Mouse (Mus musculus): ENCODE measurements around the gene Ldlr.
"Not testable (repeated sequence)": the region's sequence is repeated elsewhere in the genome, so short reads cannot be mapped to it uniquely, and the experiment has no call there.

Ldlr gene

GRCm38 (mm10) chr9:21754516-21755321 is 31.4 kb downstream of the Ldlr start:
- DNase-seq (ENCODE audit: low read depth, low spot score) = no peak

GRCm38 (mm10) chr9:21758576-21759529 is 35.6 kb downstream of the Ldlr start:
- no peak for DNase-seq (ENCODE audit: low read depth, low spot score)

GRCm38 (mm10) chr9:21759718-21760117 is 36.4 kb downstream of the Ldlr start:
- DNase-seq (ENCODE audit: low read depth, low spot score) = no peak

GRCm38 (mm10) chr9:21760155-21761088 is 37.1 kb downstream of the Ldlr start, which contains the start of gene Spc24:
Gene Spc24 (minus strand): TSS chr9:21760303.
- DNase-seq (ENCODE audit: low read depth, low spot score) = peak; percentile 97

- DNase-seq (ENCODE audit: low read depth, low spot score) = no peak
Observed at GRCm38 (mm10) chr9:21762135-21762534, 38.9 kb downstream of the Ldlr start.

GRCm38 (mm10) chr9:21764084-21764999 is 41.1 kb downstream of the Ldlr start:
- no peak for DNase-seq (ENCODE audit: low read depth, low spot score)

- no peak for DNase-seq (ENCODE audit: low read depth, low spot score)
Observed at GRCm38 (mm10) chr9:21767896-21768295, 44.6 kb downstream of the Ldlr start.

GRCm38 (mm10) chr9:21768511-21769411 is 45.5 kb downstream of the Ldlr start:
- no peak for DNase-seq (ENCODE audit: low read depth, low spot score)

GRCm38 (mm10) chr9:21769558-21770183 is 46.4 kb downstream of the Ldlr start:
- DNase-seq (ENCODE audit: low read depth, low spot score) = no peak

- DNase-seq (ENCODE audit: low read depth, low spot score) = not testable (repeated sequence)
Observed at GRCm38 (mm10) chr9:21773396-21773795, 50.1 kb downstream of the Ldlr start.

- DNase-seq (ENCODE audit: low read depth, low spot score) = no peak
Observed at GRCm38 (mm10) chr9:21774353-21774752, 51.1 kb downstream of the Ldlr start.

GRCm38 (mm10) chr9:21777726-21778125 is 54.4 kb downstream of the Ldlr start:
- no peak for DNase-seq (ENCODE audit: low read depth, low spot score)

GRCm38 (mm10) chr9:21781657-21782468 is 58.6 kb downstream of the Ldlr start:
- no peak for DNase-seq (ENCODE audit: low read depth, low spot score)

- no peak for DNase-seq (ENCODE audit: low read depth, low spot score)
Observed at GRCm38 (mm10) chr9:21784517-21785307, 61.4 kb downstream of the Ldlr start.

- not testable (repeated sequence) for DNase-seq (ENCODE audit: low read depth, low spot score)
Observed at GRCm38 (mm10) chr9:21786309-21786708, 63.0 kb downstream of the Ldlr start.

GRCm38 (mm10) chr9:21786906-21787305 is 63.6 kb downstream of the Ldlr start:
- no peak for DNase-seq (ENCODE audit: low read depth, low spot score)

- no peak for DNase-seq (ENCODE audit: low read depth, low spot score)
Observed at GRCm38 (mm10) chr9:21787654-21788053, 64.4 kb downstream of the Ldlr start.

All from brain, embryonic 18.5 days (tissue).